Mouse (Mus musculus) limb, embryonic 10.5 days (tissue): ENCODE results near the gene Ublcp1. TPM values are rescaled to one million over a fixed set of nuclear protein-coding genes. Genes with fewer than 3 reads are reported as not detected.

Experiments
- microRNA-seq: library from miRNA; unstranded; fragments of <30 nt; microRNA quantifications from one replicate; pipeline ENCODE4, GENCODE M21; 2017
- polyA plus RNA-seq: library from polyadenylated mRNA; unstranded; fragments of >200 nt; fragmentation: Nextera tagmentation; extraction: Ambion mirVana; gene quantifications from 2 replicates; pipeline ENCODE4 v1.2.1, GENCODE M21; 2016

Gene Ublcp1
- polyA plus RNA-seq, 1 experiment from 2014 or later, result 84.8 TPM

Small RNA genes lying within 50 kb of the gene (microRNA-seq; reads per million reads assigned to microRNA genes)
- not detected for gene Gm22121

Other genes with a start within 250 kb of the Ublcp1 start
- not detected in 2 replicates for gene Il12b, start 70.4 kb downstream of the Ublcp1 start, polyA plus RNA-seq
- gene Rnf145, start 48.5 kb upstream of the Ublcp1 start, polyA plus RNA-seq, result 76.7 and 89.2 TPM in 2 replicates
- gene Ebf1, start 146.8 kb upstream of the Ublcp1 start, polyA plus RNA-seq, result 7.4 and 23.8 TPM in 2 replicates